Mouse (Mus musculus) frontal cortex, postnatal 25 days (tissue): Measurements from ENCODE around the gene Ccs.
"Not testable (repeated sequence)": the region's sequence is repeated elsewhere in the genome, so short reads cannot be mapped to it uniquely, and the experiment has no call there.

Experiments used
- DNase-seq, 2 experiments: peaks; one replicate each; pipeline ENCODE4 v3.0.0; 2022; ENCODE audit warnings: low spot score in 2 of 2

Gene Ccs

GRCm38 (mm10) chr19:4836096-4836495, 3.0 kb downstream of the Ccs start:
- DNase-seq, result no peak

DNA sequence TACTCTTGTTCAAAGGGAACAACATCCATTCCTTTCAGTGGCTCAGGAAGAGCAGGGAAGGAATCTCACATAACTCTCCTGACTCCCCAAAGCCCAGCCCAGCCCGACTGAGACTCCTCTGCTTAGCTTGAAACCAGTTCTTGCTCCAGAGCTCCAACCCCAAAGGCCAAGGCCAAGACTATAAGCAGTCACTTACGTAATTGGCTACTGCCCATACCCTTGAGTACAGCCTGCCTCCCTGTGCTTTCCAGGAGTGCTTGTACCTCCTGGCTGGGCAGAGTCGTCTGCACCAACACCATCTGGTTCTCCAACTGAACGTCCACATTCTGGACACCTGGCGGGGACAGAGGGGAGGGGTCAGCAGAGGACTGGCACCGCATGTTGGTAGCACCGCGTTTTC, 5.2 kb downstream of the Ccs start:
- no peak for DNase-seq

DNA sequence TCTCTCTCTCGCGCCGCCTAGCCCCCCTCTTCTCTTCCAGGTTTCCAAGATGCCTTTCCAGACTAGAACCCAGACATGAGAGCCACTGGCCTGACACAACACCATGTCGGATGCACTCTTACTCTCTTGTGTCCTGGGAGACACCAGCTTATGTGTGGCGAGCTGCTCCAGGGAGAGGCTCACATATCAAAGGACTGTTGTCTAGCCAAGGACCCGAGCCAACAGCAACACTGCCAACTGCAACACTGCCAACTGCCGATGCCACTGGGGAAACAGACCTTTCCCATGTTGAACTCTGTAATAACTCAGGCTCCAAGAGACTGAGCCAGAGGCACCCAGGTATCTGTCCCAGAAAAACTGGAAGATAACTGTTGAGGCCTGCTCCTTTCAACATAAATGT, 10.0 kb downstream of the Ccs start:
- DNase-seq, result no peak

GRCm38 (mm10) chr19:4828444-4829114, 10.6 kb downstream of the Ccs start:
- no peak for DNase-seq

- peak; percentile 29 to 30 for DNase-seq
Measured at GRCm38 (mm10) chr19:4820678-4821303, 18.3 kb downstream of the Ccs start.

DNA sequence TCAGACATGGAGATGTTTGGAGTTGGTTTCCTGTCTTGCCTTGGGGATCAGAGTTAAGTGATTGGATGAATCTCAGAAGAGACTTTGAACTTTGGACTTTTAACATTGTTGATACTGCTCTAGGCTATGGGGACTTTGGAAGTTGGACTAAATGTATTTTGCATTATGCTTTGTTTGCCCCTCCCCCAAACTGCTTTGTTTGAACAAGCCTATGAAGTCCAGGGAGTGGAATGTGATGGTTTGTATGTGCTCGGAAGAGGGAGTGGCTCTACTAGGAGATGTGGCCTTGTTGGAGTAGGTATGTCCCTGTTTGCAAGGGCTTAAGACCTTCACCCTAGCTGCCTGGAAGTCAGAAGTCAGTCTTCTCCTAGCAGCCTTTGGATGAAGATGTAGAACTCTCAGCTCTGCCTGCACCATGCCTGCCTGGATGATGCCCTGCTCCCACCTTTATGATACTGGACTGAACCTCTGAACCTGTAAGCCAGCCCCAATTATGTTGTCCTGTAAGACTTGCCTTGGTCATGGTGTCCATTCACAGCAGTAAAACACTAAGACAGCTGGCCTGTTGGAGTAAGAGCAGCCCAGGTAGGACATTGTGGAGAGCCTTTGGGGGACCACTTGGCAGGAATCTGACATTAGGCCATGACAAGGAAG, 21.8 kb downstream of the Ccs start:
- DNase-seq, result no peak

DNA sequence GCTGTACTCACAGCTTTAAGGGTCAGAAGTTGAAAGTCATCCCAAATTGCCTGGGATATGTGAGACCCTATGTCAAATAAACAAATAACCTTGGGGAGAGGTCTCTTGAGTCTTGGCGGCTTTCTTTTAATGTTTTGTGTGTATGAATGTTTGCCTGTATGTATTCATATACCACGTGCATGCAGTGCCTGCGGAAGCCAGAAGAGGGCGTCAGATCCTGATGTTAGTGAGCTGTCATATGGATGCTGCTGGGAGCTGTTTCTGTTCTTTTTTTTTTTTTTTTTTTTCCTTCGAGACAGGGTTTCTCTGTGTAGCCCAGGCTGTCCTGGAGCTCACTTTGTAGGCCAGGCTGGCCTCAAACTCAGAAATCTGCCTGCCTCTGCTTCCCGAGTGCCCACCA, 26.1 kb downstream of the Ccs start:
- DNase-seq, result no peak

- not testable (repeated sequence) for DNase-seq
Measured at GRCm38 (mm10) chr19:4812334-4812949, 26.7 kb downstream of the Ccs start.

- DNase-seq, result no peak
Measured at GRCm38 (mm10) chr19:4811909-4812242, 27.3 kb downstream of the Ccs start.

- peak; percentile 95 to 97 for DNase-seq
Measured at GRCm38 (mm10) chr19:4811063-4811908, 27.8 kb downstream of the Ccs start, which contains the start of the genes Gm21992 and Rbm14. TSS of gene Gm21992 (minus strand) at chr19:4811612. TSS of gene Rbm14 (minus strand) at chr19:4811634.

GRCm38 (mm10) chr19:4810746-4811062, 28.4 kb downstream of the Ccs start:
- DNase-seq, result no peak

GRCm38 (mm10) chr19:4810309-4810708, 28.8 kb downstream of the Ccs start:
- DNase-seq, result no peak

- no peak for DNase-seq
Measured at GRCm38 (mm10) chr19:4803283-4803682, 35.8 kb downstream of the Ccs start.

- DNase-seq, result no peak
Measured at GRCm38 (mm10) chr19:4802691-4803091, 36.4 kb downstream of the Ccs start.

DNA sequence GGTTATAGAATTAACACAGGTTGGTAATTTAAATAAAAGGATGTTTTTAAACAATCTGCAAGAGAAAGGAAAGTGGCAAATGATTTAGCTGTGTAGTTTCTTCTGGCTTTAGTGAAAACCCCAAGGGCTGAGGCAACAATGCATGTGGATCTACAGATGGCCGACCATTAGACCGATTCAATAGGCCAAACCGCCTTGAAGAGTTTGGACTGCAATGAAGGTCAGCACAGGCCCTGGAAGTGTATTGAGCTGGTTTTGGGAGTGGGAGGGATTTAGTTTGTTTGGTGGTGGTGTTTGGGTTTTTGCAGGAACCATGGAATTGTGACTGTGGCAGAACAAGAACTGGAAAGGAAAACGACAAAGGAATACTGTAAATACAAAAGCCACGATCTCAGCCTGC, 40.0 kb downstream of the Ccs start:
- DNase-seq, result no peak

GRCm38 (mm10) chr19:4797846-4798245, 41.3 kb downstream of the Ccs start:
- DNase-seq, result no peak

DNA sequence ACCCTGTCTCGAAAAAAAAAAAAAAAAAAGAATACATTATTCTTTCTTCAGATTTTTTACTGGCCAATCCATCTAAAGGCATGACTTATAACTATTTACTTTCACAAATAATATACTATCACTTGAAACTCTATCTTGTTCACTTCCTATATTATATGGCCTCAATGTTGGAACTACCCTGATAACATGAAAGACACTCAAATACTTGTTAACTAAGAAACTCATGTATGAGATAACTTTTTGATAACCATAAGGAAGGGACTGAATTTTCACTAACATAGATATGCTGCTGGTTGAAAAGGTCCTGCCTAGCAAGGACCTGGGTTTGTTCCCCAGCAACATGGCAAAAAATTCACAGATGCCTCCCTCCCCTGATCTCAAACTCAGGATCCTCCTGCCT, 43.2 kb downstream of the Ccs start:
- DNase-seq, result no peak

GRCm38 (mm10) chr19:4793831-4794422, 45.2 kb downstream of the Ccs start, which contains the start of gene Rbm4:
TSS of gene Rbm4 (minus strand) at chr19:4793901.
- peak; percentile 95 to 97 for DNase-seq

- no peak for DNase-seq
Measured at GRCm38 (mm10) chr19:4793281-4793830, 45.8 kb downstream of the Ccs start.

- no peak for DNase-seq
Measured at GRCm38 (mm10) chr19:4786313-4786712, 52.8 kb downstream of the Ccs start.

- DNase-seq, result no peak
Measured at GRCm38 (mm10) chr19:4785206-4785605, 53.9 kb downstream of the Ccs start.
